Mouse (Mus musculus) E14TG2a.4 (cell line): ENCODE data around the gene Rabif.

Source experiments
- CTCF ChIP-seq: conservative IDR thresholded peaks from 2 replicates; pipeline ENCODE4 v1.5.1; 2014; ENCODE audit warnings: low read length
- NANOG ChIP-seq: IDR thresholded peaks from 2 replicates; pipeline ENCODE4 v1.6.1; 2014; ENCODE audit warnings: borderline replicate concordance, low read length, mixed read lengths
- POU5F1 ChIP-seq: IDR thresholded peaks from 2 replicates; pipeline ENCODE4 v1.6.1; 2014; ENCODE audit warnings: low read length, borderline replicate concordance

DNA sequence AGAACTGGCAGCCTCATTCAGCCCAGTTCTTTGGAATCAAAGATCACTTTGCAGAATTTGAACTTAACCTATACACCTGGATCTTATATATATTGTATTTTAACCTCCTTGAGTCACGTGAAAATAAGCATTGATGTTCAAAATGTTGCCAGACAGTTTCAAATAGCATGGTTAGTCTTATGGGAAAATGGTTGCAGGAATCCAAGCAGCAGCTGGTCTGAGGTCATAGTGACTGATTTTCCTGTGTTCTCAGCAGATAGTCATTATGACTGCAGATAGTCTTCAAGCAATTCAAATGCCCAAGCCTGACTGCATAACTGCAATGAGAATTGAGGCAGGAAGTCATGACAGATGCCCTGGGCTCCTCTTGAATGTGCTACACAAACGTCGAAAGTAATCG is 17.7 kb downstream of the Rabif start:
- TF ChIP-seq CTCF (no peak), NANOG (no peak), POU5F1 (no peak)
